Mouse (Mus musculus) adrenal gland, adult 8-10 months (tissue): ENCODE data around the gene Umod. TPM values are rescaled to one million over a fixed set of nuclear protein-coding genes. Genes with fewer than 3 reads are reported as not detected.

Experiments
- DNase-seq: peaks from one replicate; pipeline ENCODE4 v3.0.0; 2022
- total RNA-seq, 4 experiments: library from RNA; stranded (reverse); gene quantifications; 2 replicates each; pipeline ENCODE4 v1.2.4; 2022

Gene Umod
- not detected for total RNA-seq

DNA sequence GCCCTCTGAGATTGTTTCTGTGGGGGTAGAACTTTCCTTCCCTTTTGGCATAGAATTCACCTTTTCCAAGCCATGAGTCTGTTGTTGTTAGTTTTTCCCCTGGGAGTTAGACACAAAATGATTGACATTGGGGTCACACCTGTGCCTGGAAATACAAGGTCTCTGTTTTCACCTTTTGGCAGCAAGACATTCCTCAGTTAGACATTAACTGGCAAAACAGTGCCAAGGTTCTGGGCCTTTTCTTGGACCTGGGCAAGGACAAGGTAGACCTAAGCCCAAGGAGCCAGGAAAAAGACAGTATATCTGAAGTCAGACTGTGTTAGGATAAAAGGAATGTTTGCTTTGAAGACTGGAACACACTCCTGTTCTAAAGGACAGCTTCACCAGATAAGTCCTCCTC, at the start of gene Umod:
Umod (minus strand) TSS at position 27 of the 400 bp plus-strand sequence.
- DNase-seq, result no peak

DNA sequence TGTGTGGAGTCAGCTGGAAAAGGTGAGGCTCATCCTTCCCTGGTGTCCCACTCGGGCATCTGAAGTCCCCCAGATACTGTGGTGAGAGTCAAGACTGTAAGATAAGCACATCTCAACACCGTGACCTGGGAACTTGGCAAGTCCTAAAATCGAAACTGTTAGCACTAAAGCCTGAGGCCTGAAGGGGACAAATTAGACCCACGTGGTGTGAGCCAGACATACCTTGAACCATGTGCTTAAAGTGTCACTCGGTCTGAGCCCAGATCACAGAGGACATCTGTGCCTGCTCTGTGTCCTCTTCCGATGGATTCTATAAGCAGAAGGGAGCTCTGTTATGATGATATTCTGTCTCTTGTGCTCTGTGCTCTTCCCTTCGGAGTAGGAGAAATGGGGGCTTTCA, 49.5 kb upstream of the Umod start:
- no peak for DNase-seq

DNA sequence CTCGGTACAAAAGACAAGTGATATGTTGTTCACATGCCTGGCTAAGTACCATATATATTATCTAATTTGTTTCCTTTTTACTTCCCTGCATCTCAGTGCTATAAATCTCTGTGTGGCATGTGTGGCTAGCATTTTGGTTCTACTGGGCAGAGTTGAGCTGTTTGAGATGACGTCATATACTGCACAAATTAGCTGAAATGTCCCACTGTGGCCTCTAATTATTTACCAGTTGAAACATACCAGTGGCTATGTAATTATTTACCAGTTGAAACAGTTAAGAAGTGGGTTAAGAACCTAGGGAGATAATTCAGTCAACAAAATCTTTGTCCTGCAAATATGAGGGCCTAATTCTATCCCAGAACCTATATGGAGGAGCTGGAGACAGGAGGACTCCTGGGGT, 48.5 kb upstream of the Umod start:
- no peak for DNase-seq

DNA sequence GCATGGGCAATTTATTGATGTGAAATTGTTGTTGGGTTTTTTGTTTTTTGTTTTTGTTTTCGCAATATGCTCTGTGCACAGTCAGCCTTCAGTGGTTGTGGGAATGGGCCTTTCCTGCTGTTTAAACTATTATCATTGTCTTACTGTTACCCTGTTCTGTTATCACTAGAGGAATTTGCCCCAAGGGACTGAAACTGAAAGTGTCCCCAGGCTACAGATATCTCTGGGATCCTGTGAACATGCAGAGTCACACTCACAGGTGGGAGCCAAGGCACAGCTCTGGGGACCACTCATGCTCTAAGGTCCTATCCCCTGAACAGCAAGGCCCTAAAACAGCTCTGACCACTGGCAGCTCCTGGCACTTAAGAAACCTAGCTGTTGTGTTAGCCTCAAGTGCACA, 48.1 kb upstream of the Umod start:
- no peak for DNase-seq

DNA sequence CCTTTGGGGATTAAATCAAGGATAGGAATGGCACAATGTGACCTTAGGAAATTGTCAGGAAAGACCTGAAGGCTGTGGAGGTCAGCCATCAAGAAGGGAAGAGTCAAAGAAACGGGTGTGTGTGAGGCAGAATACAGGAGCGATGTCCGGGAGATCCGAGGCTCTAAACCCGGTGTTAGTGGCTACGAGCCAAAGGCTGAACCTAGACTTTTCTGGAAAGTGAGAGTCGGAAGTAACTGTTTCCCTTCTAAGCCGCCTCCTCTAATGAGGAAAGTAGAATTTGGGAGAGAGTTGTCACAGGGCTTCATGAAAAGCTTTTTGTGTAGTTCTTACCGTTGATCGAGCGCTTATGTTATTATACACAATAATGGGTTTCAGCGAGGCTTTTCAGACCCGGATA, 47.4 kb upstream of the Umod start:
- no peak for DNase-seq

DNA sequence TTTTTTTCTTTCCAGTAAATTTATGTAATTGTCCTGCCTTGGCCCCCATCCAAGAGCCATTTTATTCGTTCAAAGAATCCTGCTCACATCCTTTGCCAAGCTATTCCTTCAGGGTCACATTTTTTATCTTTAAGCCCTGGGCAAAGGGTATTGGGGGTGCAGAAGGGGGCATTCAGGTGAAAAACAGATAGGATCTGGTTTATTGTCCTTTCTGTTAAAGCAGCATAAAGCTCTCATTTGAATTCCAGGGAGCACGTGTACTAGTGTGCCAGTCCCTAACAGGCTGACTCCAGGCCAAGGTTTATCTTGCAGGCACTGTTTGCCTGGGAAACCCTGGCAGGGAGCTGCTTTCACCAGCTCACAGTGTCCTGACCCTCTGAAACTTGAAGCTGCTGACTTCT, 46.8 kb upstream of the Umod start:
- peak; percentile 64 for DNase-seq

DNA sequence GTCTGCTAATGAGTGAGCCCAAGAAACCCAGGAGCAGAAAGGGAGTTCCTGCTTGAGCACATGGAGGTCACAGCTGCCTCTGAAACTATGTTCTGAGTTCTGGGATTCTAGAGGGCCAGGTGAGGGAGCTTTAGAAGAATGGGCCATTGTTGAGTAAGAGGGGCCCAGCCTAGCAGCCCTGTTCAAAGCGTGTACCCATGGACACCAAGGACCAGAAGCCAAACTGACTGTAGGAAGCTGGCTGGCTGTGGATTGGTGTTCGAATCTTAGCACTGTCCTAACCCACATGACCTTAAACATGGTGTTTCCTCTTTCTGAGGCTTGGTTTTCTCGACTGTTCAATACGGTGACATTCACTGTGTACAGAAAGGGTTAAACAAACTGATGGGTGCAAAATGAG, 44.3 kb upstream of the Umod start, which contains the start of gene Pdilt:
Pdilt (minus strand) TSS at position 101 of the 400 bp plus-strand sequence.
- no peak for DNase-seq

DNA sequence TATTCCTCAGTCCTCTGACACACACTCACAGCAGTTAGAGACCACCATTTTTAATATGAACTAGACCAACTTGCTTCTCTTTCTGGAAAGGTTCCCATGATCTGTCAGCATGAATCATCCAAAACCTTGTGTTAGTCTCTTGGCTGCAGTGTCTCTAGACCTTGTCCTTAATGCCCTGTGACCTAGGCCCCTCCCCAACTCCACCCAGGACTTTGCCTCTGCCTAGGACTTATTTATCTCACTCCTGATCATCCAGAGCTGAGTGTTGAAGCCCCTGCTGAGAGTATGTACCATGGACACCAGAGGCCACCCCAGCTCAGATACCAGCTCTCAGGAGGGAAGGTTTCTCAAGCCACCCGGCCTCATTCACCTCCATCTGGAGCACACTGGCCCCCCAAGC, 43.3 kb upstream of the Umod start:
- DNase-seq, result peak; percentile 56

DNA sequence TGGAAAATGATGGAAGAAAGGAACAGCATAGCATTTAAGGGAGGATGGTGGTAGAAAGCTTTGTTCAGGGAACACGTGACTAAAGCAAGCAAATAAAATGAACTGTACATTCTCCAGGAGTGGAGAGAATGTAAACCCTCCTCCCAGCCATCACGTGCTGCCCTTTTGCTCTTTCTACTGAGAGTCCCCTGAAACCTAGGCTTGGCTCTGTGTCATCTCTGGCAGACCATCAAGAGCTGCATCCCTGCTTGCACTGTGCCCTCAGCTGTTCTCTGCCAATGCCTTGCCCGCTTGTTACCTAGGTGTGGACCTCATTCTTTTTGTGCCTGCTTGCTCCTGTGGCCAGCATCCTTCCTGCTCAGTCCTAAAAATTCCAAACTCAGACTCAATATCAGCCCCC, 42.7 kb upstream of the Umod start:
- no peak for DNase-seq

DNA sequence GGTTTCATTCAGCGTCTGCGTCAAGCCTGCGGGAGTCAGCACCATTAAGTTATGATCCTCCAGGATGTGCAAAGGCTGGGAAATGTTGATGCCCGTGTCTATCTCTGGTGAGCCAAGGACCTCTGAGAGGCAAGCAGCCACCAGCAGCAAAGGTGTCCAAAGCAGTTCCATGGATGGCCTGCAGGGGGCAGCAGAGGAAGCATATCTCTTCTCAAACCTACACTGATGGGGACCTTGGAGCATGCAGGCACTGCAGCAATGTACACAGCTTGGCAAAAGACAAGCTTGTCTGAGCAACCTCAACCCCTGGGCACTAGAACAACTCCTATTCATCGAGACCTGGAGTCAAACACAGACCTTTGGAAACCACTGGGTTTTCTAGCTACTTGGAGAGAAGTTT, 40.6 kb upstream of the Umod start:
- peak; percentile 73 for DNase-seq

DNA sequence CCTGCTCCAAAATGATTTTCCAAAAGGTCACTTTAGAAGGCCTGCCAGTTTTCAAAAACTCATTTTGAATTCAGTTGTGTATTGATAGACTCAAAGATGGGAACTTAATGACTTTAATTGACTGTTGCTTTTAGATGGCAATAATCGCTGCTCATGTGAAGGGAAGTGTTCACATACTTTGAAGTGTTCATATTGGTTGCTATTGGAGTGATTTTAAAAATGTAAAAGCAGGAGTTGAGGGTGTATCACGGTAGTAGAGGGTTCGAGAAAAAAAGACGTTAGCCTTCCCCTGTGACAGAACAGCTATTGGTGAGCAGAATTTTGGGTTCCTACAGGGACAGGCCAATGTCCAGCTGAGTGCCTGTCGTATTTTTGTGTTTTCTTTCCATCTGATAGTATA, 40.1 kb upstream of the Umod start, which contains the start of gene Acsm5:
Acsm5 (plus strand) TSS at position 301 of the 400 bp plus-strand sequence.
- no peak for DNase-seq

DNA sequence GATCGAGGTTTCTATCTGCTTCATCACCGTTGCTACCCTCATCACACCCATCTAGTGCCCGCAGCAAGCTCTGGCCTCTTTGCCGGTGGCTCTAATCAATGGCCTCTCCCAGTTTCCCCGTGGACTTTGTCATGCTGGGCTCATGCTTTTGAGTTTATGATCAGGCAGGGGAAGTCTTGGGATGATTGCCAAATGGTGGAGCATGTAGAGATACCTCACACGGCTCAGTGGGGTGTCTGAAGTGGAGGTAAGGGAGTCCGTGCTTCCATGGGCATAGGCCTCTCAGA, 37.1 kb upstream of the Umod start:
- no peak for DNase-seq

DNA sequence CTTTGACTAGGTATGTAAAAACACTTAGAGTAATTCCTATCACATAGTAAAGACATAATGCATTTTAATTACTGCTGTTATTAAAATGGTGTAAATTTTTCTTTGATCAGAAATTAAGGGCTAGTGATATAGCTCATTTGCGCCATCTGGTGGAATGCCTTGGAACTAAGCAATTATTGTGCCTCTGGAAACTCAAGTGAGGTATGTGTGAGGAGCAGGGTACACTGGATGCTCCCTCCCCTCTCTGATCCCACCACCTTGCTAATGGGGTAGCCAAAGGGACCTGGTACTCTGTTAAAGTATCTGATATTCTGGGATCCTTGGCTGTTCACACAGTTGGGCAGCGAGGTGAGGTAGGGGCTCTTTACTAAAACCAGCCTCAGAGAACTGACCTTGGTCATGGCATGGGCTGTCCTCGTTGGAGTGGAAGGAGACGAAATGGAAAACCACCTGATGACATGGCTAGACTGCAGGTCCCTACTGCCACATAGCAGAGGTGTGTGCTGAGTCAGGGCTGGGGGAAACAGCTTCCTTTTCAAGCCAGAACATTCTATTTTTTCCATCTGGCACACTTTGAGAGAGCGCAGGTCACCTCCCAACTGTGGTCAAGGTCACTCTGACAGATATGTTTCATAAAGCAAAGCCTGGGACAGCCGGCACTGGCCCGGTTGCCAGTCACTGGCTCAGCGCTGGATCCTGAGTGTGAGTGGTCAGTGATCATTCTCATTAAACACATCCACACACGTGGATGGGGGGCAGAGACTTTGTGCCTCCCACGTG, 36.6 kb upstream of the Umod start:
- DNase-seq, result no peak

DNA sequence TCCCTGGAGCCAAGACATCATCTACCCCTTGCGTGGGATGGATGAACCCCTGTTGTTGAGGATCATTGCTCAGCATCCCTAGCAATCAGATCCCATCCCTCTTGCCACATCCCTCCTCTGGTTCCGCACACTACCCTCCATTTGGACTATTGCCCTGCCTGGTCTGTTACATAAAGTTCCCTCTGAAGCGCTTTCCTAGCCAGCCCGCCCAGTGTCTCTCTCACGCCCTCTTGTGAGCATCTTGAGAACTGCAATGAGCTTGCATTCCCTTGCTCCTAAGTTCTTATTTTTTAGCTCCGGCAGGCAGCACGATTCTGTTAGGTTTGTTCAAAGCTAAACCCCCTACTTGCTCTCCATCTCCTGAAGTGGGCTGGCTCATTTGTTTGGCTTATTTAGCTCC, 34.0 kb upstream of the Umod start:
- DNase-seq, result peak; percentile 30

DNA sequence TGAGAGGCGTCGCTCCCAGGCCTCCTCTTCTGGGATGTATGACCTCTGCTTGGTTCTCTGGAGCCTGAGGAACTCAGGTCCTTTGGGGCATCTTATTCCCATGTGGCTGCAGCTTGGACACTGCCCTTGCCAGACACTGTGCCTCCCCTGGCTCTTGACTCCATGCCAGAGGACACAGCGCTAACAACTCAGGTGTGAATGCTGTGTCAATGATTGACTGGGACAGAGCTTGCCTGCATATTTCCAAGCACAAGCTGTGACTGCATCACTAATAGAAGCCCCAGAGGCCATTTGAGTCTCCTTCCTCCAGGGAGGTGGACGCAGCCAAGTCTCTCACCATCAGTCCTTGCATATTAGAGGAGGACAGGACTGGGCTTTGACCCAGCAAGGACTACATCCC, 32.1 kb upstream of the Umod start:
- no peak for DNase-seq

DNA sequence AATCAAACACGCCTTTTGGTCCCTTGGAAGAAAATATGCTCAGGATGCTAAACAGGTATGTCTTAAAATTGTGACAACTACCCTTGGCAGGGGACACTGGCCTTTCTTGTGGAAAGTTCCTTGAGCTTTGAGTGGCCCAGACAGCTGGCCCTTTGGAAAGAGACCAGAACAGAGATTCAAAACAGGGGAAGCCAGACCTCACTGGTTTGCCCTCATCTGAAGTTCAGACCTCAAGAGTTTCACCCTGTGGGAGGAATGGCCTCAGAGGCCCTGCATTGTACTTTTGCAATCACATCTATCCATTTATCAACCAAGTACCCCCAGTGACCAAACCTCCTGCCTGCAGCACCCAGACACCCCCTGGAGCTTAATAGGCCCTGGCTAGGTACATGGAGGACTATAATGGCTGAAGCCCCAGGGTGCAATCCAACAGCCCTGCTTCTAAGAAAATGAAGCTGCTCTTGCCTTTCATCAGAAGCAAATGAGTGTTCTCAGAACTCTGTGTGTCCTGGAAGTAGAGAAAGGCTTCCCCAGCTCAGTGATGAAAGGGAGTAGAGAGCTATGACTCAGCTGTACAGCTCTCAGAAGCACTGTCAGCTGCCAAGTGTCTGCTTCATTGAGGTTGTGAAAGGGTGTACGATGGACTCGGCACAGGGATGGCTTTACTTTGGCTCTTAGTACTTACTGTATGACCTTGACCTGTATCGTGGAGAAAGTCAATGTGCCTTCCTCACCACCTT, 11.1 kb upstream of the Umod start:
- peak; percentile 18 for DNase-seq

DNA sequence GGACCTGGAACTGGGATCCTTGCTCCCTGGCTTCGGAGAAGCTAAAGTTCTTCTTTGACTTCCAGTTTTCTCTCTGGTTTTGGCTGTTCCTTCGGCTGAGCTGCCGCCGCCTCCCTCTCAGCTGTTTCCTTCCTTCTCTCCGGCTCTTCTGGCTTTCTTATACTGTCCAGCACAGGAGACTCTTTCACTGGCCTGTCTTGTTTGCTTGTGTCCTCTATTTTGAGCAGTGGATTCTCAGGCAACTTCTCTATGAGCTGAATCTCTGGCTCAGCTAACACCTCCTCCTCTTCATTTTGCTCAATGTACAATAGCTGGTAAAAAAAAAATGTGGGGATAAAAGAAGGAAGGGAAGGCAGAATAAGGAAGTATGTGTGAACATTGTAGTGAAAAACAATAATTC, 7.6 kb upstream of the Umod start:
- no peak for DNase-seq

DNA sequence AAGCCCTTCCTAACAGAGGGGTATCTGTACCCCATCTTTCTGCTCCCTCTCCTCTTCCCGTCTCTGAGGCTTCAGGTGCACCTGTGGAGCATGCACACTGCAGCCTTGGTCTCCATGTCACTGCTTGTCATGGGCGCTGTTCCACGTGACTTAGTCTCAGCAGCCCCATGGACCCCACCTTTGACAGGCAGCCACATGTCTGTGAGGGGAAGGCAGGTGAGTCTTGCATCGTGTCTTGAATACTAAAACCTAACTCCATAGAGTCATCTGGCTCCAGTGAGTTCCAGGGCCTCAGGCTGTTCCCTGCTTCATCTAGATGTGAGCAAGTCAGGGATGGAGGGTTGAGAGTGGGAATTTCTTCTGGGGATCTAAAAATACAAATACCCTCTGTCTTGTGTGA, 5.1 kb upstream of the Umod start:
- DNase-seq, result no peak

DNA sequence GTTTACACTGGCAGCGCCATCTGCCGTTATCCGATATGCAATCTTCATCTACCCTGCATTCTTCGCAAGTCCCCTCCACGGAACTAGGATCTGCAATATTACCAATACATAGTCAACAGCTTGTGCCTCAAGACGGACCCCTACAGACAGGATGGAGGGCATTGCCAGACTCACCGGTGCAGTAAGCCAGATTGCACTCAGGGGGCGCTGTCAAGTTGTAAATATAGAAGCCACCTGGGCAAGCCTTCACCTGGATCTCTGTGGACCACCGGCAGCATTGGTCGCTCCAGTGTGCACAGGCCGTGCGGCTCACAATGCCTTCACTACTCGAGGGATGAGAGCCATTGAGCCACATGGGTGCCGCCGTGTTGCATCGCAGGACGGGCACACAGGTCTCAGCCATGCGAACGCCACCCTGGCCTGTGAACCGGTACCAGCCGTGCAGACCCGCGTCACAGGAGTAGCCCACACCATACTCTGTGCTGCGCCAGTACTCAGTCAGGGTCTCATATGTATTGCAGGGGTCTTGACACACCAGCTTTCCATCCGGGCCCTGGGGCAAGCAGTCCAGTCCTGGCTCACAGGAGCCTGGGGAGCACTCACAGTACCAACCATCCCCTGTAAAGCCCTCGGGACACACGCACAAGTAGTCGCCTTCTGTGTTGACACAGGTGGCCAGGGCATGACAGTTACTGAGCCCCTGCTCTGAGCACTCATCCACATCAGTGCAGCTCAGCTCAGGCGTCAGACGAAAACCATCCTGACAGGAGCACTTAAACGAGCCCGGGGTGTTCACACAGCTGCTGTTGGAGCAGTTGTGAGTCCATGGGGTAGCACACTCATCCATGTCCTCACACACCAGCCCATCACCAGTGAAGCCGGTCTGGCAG, 2.3 kb downstream of the Umod start:
- DNase-seq, result no peak

DNA sequence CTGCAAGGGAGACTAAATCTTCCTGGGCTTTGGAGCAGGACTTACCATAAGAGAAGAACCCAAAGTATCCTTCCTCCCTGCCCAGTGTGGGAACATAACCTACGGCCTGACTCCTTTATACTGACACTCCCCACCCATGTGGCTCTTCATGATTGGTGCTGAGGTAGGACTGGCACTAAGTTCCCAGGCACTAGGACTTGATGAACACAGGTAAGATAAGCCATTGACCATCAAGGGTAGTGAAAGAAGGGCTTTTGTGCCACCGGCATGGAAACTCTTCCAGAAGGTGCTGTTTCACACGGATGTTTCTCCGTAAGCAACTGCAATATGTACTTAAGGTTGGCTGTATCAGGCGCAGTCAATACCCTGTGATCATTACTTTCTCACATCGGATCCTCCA, 19.9 kb downstream of the Umod start, which contains the start of gene Gp2:
Gp2 (minus strand) TSS at position 101 of the 400 bp plus-strand sequence.
- no peak for DNase-seq

DNA sequence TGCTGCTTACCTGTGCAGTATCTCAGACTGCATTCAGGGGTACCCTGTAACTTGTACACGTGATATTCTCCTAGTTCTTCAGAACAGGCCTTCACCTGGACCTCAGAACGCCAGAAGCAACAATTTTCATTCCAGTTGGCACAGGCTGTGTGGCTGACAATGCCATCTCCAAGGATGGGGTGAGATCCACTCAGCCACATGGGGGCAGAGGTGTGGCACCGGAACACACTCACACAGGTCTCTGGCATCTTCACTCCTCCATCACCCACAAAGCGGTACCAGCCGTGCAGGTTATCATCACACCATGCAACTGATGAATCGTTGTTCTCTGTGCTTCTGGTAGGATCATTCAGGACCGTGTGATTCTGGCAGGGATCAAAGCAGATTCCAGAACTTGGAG, 24.9 kb downstream of the Umod start:
- DNase-seq, result no peak

DNA sequence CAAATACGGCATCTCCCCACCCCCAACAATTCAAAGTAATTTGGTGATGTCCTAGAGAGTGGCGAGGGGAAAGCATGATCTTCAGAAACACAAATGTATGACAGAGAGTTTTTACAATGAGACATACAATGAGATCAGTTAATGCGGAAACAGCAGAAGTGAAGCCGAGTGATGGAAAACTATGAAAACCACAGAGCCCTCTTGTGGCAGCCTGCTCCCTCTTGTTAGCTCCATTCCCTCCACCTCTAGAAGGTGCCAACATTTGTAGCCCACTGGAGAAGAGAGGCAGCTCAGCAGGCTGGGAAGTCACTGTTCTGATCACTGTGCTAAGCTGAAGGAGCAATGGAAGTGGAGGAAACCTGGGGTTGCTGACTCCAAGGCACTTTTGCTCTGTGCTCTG, 35.2 kb downstream of the Umod start:
- DNase-seq, result no peak

DNA sequence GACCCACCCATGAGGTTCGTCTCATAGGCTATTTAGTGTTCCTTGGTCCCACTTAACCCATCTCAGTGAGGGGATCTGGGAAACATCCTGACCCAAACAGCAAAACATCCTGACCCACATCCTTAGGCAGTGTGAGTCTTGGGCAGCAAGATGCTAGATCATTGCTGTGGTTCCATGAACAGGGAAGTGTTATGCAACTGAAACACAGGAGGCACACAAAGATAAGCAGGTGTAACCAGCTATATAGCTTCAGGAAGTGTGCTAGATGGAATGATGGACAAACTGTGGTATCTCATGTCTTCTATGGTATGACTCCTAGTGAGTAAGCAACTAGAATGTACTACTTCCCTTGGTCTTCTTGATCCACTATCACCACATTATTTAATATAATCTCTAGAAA, 37.1 kb downstream of the Umod start:
- no peak for DNase-seq
